Mouse (Mus musculus): Measurements from ENCODE around the gene Slc20a1. TPM values are rescaled to one million over a fixed set of nuclear protein-coding genes. Genes with fewer than 3 reads are reported as not detected.

The Slc20a1 gene
- polyA plus RNA-seq, 1 experiment from 2014 or later = 50.3 TPM

DNA sequence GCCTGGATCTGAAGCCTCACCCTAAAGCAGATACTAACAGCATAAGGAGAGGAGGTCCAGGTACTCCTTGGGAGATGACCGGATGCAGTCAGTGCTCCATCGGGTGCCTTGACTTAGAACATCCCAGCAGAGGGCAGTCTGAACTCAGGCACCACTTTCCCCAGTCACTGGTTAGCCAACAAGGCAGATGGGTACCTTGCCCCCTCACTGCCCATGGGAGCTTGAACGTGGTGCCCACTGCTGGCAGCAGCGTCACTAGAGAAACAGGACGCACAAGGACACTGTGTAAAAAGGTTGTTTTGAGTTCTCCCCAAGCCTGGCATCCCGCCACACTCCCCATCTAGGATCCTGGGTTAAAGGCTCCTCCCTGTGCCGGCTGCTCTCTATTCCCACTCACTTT is 24.1 kb upstream of the Slc20a1 start:
- Histone ChIP-seq H3K9ac (ENCODE audit: low read depth, low read length) (no peak overlapping the region), H3K4me2 (replicated peaks; ENCODE audit: low read depth, low read length) (no peak overlapping the region), H3K4me3 (ENCODE audit: low read depth, low read length) (no peak overlapping the region), H3K4me1 (replicated peaks; ENCODE audit: control insufficient read depth, insufficient read depth, low read length) (no peaks in the 10 kb centered on the region), H3K27ac (ENCODE audit: low read depth, low read length) (no peak overlapping the region), H3K27me3 (ENCODE audit: control insufficient read depth, insufficient read depth, low read length) (no peaks in the 10 kb centered on the region), H3K9me3 (ENCODE audit: control insufficient read depth, low read length) (no peaks in the 10 kb centered on the region), H3K36me3 (ENCODE audit: control insufficient read depth, insufficient read depth, low read length) (no peaks in the 10 kb centered on the region)
- ATAC-seq (ENCODE audit: low FRiP score) (no peak), DNase-seq (ENCODE audit: low spot score) (peak; percentile 19)
- 48% methylated on average over 7 of the region's 7 CpGs for WGBS

DNA sequence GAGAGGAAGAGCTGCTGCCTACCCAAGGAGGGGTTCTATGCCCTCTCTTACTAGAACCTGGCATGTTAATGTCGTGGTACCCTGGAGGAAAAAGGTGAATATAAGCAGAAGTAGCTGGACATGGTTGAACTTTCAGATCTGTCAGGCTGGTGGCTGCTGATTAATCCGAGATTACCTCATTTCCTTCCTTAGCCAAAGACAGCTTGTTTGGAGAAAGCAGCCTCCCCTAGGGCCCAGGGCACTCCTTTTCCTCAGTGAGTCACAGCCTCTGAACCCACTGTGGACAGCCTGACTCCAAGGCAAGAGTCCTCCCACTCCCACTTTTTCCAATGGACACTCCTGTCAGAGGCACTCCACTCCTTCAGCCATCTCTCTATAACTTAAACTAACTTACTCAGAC is 22.9 kb upstream of the Slc20a1 start:
- no peak overlapping the region for H3K4me2 ChIP-seq (replicated peaks; ENCODE audit: low read depth, low read length)
- H3K9ac ChIP-seq (ENCODE audit: low read depth, low read length) = no peak overlapping the region
- no peak for DNase-seq (ENCODE audit: low spot score)
- H3K9me3 ChIP-seq (ENCODE audit: control insufficient read depth, low read length) = no peaks in the 10 kb centered on the region
- H3K4me3 ChIP-seq (ENCODE audit: low read depth, low read length) = no peak overlapping the region
- WGBS = 75% methylated on average over 2 of the region's 2 CpGs
- H3K36me3 ChIP-seq (ENCODE audit: control insufficient read depth, insufficient read depth, low read length) = no peaks in the 10 kb centered on the region
- no peak for ATAC-seq (ENCODE audit: low FRiP score)
- H3K27me3 ChIP-seq (ENCODE audit: control insufficient read depth, insufficient read depth, low read length) = no peaks in the 10 kb centered on the region
- no peak overlapping the region for H3K27ac ChIP-seq (ENCODE audit: low read depth, low read length)
- H3K4me1 ChIP-seq (replicated peaks; ENCODE audit: control insufficient read depth, insufficient read depth, low read length) = no peaks in the 10 kb centered on the region

DNA sequence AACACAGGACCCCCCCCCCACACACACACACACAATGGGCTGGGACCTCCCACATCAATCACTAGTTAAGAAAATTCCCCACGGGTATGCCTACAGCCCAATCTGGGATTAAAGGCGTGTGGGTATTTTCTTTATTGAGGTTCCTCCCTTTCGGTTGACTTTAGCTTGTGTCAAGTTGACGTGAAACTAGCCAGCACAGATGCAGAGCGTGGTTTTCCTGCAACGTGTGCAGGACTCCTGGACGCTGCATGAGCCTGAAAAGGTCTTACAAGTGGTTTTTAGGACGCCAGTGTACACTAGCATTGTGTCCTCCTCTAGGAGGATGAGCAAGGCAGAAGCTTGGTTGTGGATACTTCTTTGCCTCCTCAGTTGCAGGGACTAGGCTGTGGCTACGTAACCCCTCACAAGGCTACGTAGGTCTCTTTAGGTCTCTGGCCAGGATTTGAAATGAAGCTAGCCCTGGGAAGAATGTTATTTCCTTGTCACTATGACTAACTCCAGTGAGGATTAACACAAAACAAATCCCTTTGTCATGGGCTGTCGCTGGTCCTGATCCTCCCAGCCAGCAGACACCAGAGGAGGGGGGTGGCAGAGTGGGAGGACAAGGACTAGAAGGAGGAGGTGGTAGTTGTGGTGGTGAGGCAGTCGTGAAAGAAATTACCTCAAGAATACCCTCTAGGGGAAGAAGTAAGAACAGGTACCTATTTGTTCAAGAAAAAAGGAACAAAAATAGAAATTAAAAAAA is 21.7 kb upstream of the Slc20a1 start:
- no peak for DNase-seq (ENCODE audit: low spot score)
- no peaks in the 10 kb centered on the region for H3K4me1 ChIP-seq (replicated peaks; ENCODE audit: control insufficient read depth, insufficient read depth, low read length)
- no peaks in the 10 kb centered on the region for H3K27me3 ChIP-seq (ENCODE audit: control insufficient read depth, insufficient read depth, low read length)
- H3K4me2 ChIP-seq (replicated peaks; ENCODE audit: low read depth, low read length) = no peak overlapping the region
- H3K9ac ChIP-seq (ENCODE audit: low read depth, low read length) = no peak overlapping the region
- 71% methylated on average over 12 of the region's 12 CpGs for WGBS
- H3K36me3 ChIP-seq (ENCODE audit: control insufficient read depth, insufficient read depth, low read length) = no peaks in the 10 kb centered on the region
- no peak overlapping the region for H3K27ac ChIP-seq (ENCODE audit: low read depth, low read length)
- no peaks in the 10 kb centered on the region for H3K9me3 ChIP-seq (ENCODE audit: control insufficient read depth, low read length)
- no peak overlapping the region for H3K4me3 ChIP-seq (ENCODE audit: low read depth, low read length)
- no peak for ATAC-seq (ENCODE audit: low FRiP score)

DNA sequence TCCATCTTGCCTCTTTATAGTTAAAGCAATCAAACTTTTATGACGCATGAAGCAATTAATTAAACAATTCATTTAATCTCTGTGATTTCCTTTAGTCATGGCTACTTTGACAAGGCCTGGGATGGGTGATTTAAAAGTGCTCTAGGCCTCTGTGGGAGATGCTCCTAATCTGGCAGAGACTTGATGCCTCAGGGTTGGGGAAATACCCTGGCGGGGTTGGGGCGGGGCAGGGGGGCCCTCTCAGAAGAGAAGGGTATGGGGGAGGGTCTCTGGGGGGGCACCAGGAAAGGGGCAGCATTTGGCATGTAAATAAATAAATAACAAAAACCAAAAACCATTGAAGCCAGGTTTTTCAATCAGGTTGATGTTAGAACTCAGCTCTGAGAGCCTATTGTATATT is 20.9 kb upstream of the Slc20a1 start:
- Histone ChIP-seq H3K4me3 (ENCODE audit: low read depth, low read length) (no peak overlapping the region), H3K27me3 (ENCODE audit: control insufficient read depth, insufficient read depth, low read length) (no peaks in the 10 kb centered on the region), H3K36me3 (ENCODE audit: control insufficient read depth, insufficient read depth, low read length) (no peaks in the 10 kb centered on the region), H3K9ac (ENCODE audit: low read depth, low read length) (no peak overlapping the region), H3K4me2 (replicated peaks; ENCODE audit: low read depth, low read length) (no peak overlapping the region), H3K4me1 (replicated peaks; ENCODE audit: control insufficient read depth, insufficient read depth, low read length) (no peaks in the 10 kb centered on the region), H3K27ac (ENCODE audit: low read depth, low read length) (no peak overlapping the region), H3K9me3 (ENCODE audit: control insufficient read depth, low read length) (no peaks in the 10 kb centered on the region)
- DNase-seq (ENCODE audit: low spot score) (no peak), ATAC-seq (ENCODE audit: low FRiP score) (no peak)
- 67% methylated on average over 3 of the region's 3 CpGs for WGBS

DNA sequence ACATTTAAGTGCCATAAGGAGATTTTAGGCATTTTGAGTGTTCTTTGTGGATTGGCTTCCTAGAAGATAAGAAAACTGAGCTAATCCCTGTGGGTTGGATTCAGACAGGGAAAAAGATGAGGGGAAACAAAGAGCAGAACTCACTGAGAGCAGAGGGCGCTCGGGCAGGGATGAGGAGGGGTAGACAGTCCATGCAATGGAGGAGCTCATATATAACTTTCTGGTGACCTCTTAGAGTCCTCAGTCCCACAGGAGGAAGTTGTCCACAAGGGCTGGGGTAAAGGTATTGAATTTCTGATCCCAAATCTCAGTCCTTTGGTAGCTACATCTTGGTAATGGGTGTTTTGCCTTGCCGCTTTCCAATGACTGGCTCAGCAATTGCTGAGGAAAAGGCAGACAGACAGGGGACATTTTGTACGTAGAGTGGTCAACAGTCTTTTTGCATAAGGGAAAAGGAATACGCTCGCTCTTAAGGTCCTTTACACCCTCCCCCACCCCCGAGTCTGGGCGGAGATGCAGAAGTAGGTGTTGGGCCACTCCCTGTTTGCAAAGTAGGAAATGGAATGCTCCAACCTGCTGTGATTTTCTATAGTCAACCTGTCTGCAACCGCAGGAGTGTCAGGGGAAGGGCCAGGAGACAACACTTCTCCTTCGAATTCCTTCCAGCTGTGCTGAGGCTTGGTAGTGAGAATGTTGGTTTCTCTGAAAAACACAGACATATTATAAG is 20.2 kb upstream of the Slc20a1 start:
- Histone ChIP-seq H3K27ac (ENCODE audit: low read depth, low read length) (no peak overlapping the region), H3K4me1 (replicated peaks; ENCODE audit: control insufficient read depth, insufficient read depth, low read length) (no peaks in the 10 kb centered on the region)
- 55% methylated on average over 10 of the region's 10 CpGs for WGBS

DNA sequence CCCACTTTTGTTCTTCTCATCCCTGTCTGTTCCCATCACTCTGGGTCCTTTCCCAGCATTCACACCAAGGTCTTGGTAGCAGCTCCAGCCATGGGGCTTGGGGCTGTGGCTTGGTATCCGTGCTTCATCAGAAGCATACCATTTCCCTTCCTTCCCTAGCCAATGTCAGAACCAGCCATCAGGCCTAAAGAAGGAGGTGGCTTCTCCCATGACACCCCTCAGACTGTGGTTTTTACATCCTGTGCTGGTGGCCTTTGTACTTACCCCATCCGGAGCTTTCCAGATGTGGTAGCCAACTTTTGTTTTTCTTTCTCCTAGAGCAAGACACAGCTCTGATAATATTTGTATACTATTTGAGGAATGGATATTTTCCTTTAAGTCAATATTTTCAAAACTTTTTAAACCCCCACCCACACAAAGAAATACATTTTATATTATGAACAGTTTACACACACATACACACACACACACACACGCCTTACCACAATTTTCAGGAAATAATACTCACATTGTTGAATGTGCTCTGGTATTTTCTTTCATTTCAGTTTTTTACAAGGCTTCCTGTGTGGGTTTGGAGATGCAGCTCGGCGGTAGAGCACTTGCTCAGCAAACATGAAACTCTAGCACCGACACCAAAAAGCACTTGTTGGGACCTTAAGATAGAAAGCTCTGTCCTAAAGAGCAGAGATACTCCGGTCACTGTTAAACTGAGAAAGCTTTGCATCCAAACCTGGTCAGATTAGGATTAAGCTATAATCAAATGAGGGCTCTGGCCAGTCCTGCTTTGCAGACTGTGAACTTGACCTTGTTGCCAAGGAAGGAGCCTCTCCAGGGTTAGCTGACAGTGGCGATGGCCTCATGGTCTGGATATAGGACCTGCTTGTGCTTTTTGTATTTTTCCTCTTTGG is 18.4 kb upstream of the Slc20a1 start:
- no peak overlapping the region for H3K27ac ChIP-seq (ENCODE audit: low read depth, low read length)
- no peak overlapping the region for H3K4me3 ChIP-seq (ENCODE audit: low read depth, low read length)
- WGBS = 79% methylated on average over 8 of the region's 8 CpGs
- no peaks in the 10 kb centered on the region for H3K4me1 ChIP-seq (replicated peaks; ENCODE audit: control insufficient read depth, insufficient read depth, low read length)
- no peaks in the 10 kb centered on the region for H3K27me3 ChIP-seq (ENCODE audit: control insufficient read depth, insufficient read depth, low read length)
- no peak overlapping the region for H3K9ac ChIP-seq (ENCODE audit: low read depth, low read length)
- H3K36me3 ChIP-seq (ENCODE audit: control insufficient read depth, insufficient read depth, low read length) = no peaks in the 10 kb centered on the region
- DNase-seq (ENCODE audit: low spot score) (no peak), ATAC-seq (ENCODE audit: low FRiP score) (no peak)
- no peaks in the 10 kb centered on the region for H3K9me3 ChIP-seq (ENCODE audit: control insufficient read depth, low read length)
- no peak overlapping the region for H3K4me2 ChIP-seq (replicated peaks; ENCODE audit: low read depth, low read length)

More for the DNA sequence above, 20.2 kb upstream of the Slc20a1 start:
- no peaks in the 10 kb centered on the region for H3K9me3 ChIP-seq (ENCODE audit: control insufficient read depth, low read length)
- no peak overlapping the region for H3K4me2 ChIP-seq (replicated peaks; ENCODE audit: low read depth, low read length)
- H3K36me3 ChIP-seq (ENCODE audit: control insufficient read depth, insufficient read depth, low read length) = no peaks in the 10 kb centered on the region
- H3K9ac ChIP-seq (ENCODE audit: low read depth, low read length) = no peak overlapping the region
- H3K4me3 ChIP-seq (ENCODE audit: low read depth, low read length) = no peak overlapping the region
- H3K27me3 ChIP-seq (ENCODE audit: control insufficient read depth, insufficient read depth, low read length) = no peaks in the 10 kb centered on the region
- DNase-seq (ENCODE audit: low spot score) = no peak
- no peak for ATAC-seq (ENCODE audit: low FRiP score)

DNA sequence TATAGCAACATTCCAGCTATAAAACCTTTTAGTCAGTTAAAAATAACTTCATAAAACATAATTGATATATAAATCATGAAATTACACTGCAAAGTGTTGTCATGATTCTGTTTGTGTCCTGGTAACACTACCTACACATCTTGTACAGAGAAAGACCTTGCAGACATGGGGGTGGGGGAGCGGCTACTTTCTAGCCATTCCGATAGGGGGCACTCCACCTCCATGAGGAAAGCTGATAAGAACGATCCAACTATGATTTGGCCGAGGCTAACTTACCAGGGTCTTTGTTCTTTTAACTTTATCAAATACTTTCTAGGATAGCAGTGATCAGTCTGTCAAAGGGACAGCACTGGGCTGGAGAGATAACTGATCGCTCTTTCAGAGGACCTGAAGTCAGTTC is 17.1 kb upstream of the Slc20a1 start:
- no peaks in the 10 kb centered on the region for H3K27me3 ChIP-seq (ENCODE audit: control insufficient read depth, insufficient read depth, low read length)
- no peaks in the 10 kb centered on the region for H3K36me3 ChIP-seq (ENCODE audit: control insufficient read depth, insufficient read depth, low read length)
- H3K27ac ChIP-seq (ENCODE audit: low read depth, low read length) = no peak overlapping the region
- WGBS = 87% methylated on average over 5 of the region's 5 CpGs
- ATAC-seq (ENCODE audit: low FRiP score) (no peak), DNase-seq (ENCODE audit: low spot score) (no peak)
- no peak overlapping the region for H3K4me2 ChIP-seq (replicated peaks; ENCODE audit: low read depth, low read length)
- H3K9me3 ChIP-seq (ENCODE audit: control insufficient read depth, low read length) = no peaks in the 10 kb centered on the region
- H3K4me3 ChIP-seq (ENCODE audit: low read depth, low read length) = no peak overlapping the region
- H3K9ac ChIP-seq (ENCODE audit: low read depth, low read length) = no peak overlapping the region
- no peaks in the 10 kb centered on the region for H3K4me1 ChIP-seq (replicated peaks; ENCODE audit: control insufficient read depth, insufficient read depth, low read length)

DNA sequence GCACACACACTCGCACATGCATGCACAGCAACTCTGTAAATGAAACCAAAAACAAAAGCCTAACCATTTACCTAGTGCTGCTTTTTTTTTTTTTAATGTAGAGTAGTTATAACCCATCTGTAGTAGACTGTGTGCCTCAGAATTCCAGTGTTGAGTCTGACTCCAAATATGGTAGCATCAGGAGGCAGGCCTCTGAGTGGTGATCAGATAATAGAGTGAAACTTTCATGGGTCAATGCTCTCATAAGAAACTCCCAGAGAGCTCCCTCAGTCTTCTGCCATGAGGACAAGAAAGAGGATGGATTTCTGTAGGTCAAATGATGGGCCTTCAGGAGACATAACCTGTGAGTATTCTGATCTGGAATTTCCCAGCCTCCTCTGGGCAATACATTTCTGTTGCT is 16.2 kb upstream of the Slc20a1 start:
- Histone ChIP-seq H3K4me3 (ENCODE audit: low read depth, low read length) (no peak overlapping the region), H3K4me2 (replicated peaks; ENCODE audit: low read depth, low read length) (no peak overlapping the region), H3K9ac (ENCODE audit: low read depth, low read length) (no peak overlapping the region), H3K27me3 (ENCODE audit: control insufficient read depth, insufficient read depth, low read length) (no peaks in the 10 kb centered on the region), H3K9me3 (ENCODE audit: control insufficient read depth, low read length) (no peaks in the 10 kb centered on the region), H3K27ac (ENCODE audit: low read depth, low read length) (no peak overlapping the region), H3K36me3 (ENCODE audit: control insufficient read depth, insufficient read depth, low read length) (no peaks in the 10 kb centered on the region), H3K4me1 (replicated peaks; ENCODE audit: control insufficient read depth, insufficient read depth, low read length) (no peaks in the 10 kb centered on the region)
- DNase-seq (ENCODE audit: low spot score) = no peak
- WGBS = 98% methylated on average over 1 of the region's 1 CpGs
- ATAC-seq (ENCODE audit: low FRiP score) = no peak
